Mouse (Mus musculus) bone marrow, adult 2 months (tissue): Measurements from ENCODE around the gene Epn2. TPM values are rescaled to one million over a fixed set of nuclear protein-coding genes. Genes with fewer than 3 reads are reported as not detected.
A peak's percentile ranks its signal among the peaks of the same experiment; 100 is the strongest.

ENCODE experiments used
- H3K27ac ChIP-seq: fragments of 200-500 bp; 2 replicates; pipeline ENCODE4 v1.5.1; 2012; ENCODE audit warnings: low read depth, mild to moderate bottlenecking, control low read depth, inconsistent platforms, low read length; ENCODE audit not compliant: control insufficient read depth, poor library complexity, insufficient read depth
- H3K4me1 ChIP-seq: fragments of 200-500 bp; 2 replicates; pipeline ENCODE4 v1.6.1; 2011; ENCODE audit warnings: low read length; ENCODE audit not compliant: control insufficient read depth, insufficient read depth
- H3K4me3 ChIP-seq: fragments of 200-500 bp; replicated peaks from 2 replicates; pipeline ENCODE3; 2011; ENCODE audit warnings: mild to moderate bottlenecking, low read depth, low read length, control low read depth; ENCODE audit not compliant: control insufficient read depth
- CTCF ChIP-seq: fragments of 200-500 bp; IDR thresholded peaks from 2 replicates; pipeline ENCODE4 v1.5.1; 2011; ENCODE audit warnings: low read length, control low read depth; ENCODE audit not compliant: control insufficient read depth, insufficient read depth
- POLR2A ChIP-seq: fragments of 200-500 bp; IDR thresholded peaks from 2 replicates; pipeline ENCODE4 v1.6.1; 2011; ENCODE audit warnings: low read depth, mild to moderate bottlenecking, control low read depth, low read length, borderline replicate concordance; ENCODE audit not compliant: control insufficient read depth
- WGBS: fragments of 180-500 bp; shearing (Covaris S2); methylation state at CpG from one replicate; pipeline ENCODE4 v1.1.7; 2018; 5-methylcytosine and 5-hydroxymethylcytosine counted together
- polyA plus RNA-seq: library from polyadenylated mRNA; stranded (reverse); fragments of >200 nt; gene quantifications from 2 replicates; pipeline ENCODE4 v1.2.4, GENCODE M21; 2011; ENCODE audit warnings: low replicate concordance; ENCODE audit not compliant: missing spikeins, insufficient read depth, insufficient read length

Gene Epn2
- polyA plus RNA-seq, 1 experiment: 11.3 TPM

GRCm38 (mm10) chr11:61517971-61518370, 61.5 kb downstream of the Epn2 start:
- WGBS: 22% methylated on average over 1 of the region's 1 CpGs
- TF ChIP-seq POLR2A (no peak), CTCF (no peak)

GRCm38 (mm10) chr11:61514953-61515352, 64.5 kb downstream of the Epn2 start:
- H3K27ac ChIP-seq: no peak overlapping the region
- TF ChIP-seq POLR2A (no peak), CTCF (no peak)
- no peak overlapping the region for H3K4me3 ChIP-seq
- WGBS: 53% methylated on average over 3 of the region's 3 CpGs
- H3K4me1 ChIP-seq: no peaks in the 10 kb centered on the region

More at GRCm38 (mm10) chr11:61517971-61518370, 61.5 kb downstream of the Epn2 start:
- no peak overlapping the region for H3K27ac ChIP-seq
- no peaks in the 10 kb centered on the region for H3K4me1 ChIP-seq
- no peak overlapping the region for H3K4me3 ChIP-seq

GRCm38 (mm10) chr11:61504713-61505257, 74.7 kb downstream of the Epn2 start, which contains the start of gene B9d1:
B9d1 (plus strand) TSS chr11:61505144.
- WGBS: under 1% methylated on average over 39 of the region's 39 CpGs
- Histone ChIP-seq H3K27ac (peak within 1 kb of the TSS; percentile 66; the same call in 1 of the 2 replicates), H3K4me3 (peak within 1 kb of the TSS; percentile 89), H3K4me1 (no peaks in the 10 kb centered on the region)
- TF ChIP-seq POLR2A (peak; percentile 38; the same call in 1 of the 2 replicates), CTCF (peak; percentile 99)

- TF ChIP-seq CTCF (no peak), POLR2A (no peak)
- no peaks in the 10 kb centered on the region for H3K4me1 ChIP-seq
- H3K4me3 ChIP-seq: no peak overlapping the region
- no peak overlapping the region for H3K27ac ChIP-seq
- WGBS: 46% methylated on average over 8 of the region's 8 CpGs
Observed at GRCm38 (mm10) chr11:61503933-61504332, 75.6 kb downstream of the Epn2 start.

- Histone ChIP-seq H3K27ac (peak overlapping the region; percentile 24; the same call in 1 of the 2 replicates), H3K4me3 (no peak overlapping the region), H3K4me1 (no peaks in the 10 kb centered on the region; the same call in 1 of the 2 replicates)
- no peak for TF ChIP-seq CTCF
- TF ChIP-seq POLR2A: no peak
- WGBS: 30% methylated on average over 6 of the region's 6 CpGs
Observed at GRCm38 (mm10) chr11:61498736-61499504, 80.6 kb downstream of the Epn2 start.

- no peak for TF ChIP-seq CTCF
- TF ChIP-seq POLR2A: no peak
Observed at GRCm38 (mm10) chr11:61497490-61497889, 82.0 kb downstream of the Epn2 start.

GRCm38 (mm10) chr11:61495528-61495927, 84.0 kb downstream of the Epn2 start:
- no peak overlapping the region for H3K27ac ChIP-seq
- H3K4me3 ChIP-seq: no peak overlapping the region
- no peaks in the 10 kb centered on the region; the same call in 1 of the 2 replicates for H3K4me1 ChIP-seq
- TF ChIP-seq CTCF (no peak), POLR2A (no peak)
- 79% methylated on average over 2 of the region's 2 CpGs for WGBS

More at GRCm38 (mm10) chr11:61497490-61497889, 82.0 kb downstream of the Epn2 start:
- H3K4me1 ChIP-seq: no peaks in the 10 kb centered on the region; the same call in 1 of the 2 replicates
- WGBS: 16% methylated on average over 1 of the region's 1 CpGs
- no peak overlapping the region for H3K27ac ChIP-seq
- no peak overlapping the region for H3K4me3 ChIP-seq
